Mouse (Mus musculus) heart, postnatal 0 days (tissue): ENCODE results near the gene Prss54. TPM values are rescaled to one million over a fixed set of nuclear protein-coding genes. Genes with fewer than 3 reads are reported as not detected.
A peak's percentile ranks its signal among the peaks of the same experiment; 100 is the strongest.

Source experiments
- ATAC-seq: fragments of 200-750 bp; cut with Nextera tagmentation; 2 replicates; pipeline ENCODE4 v1.8.0; 2017; ENCODE audit warnings: low read depth, moderate number of reproducible peaks, moderate library complexity; ENCODE audit not compliant: insufficient read depth
- DNase-seq: peaks from one replicate; pipeline ENCODE4 v3.0.0-alpha.2; 2016; ENCODE audit warnings: low spot score
- H3K27ac ChIP-seq: fragments of 300-500 bp; sonication (generic); 2 replicates; pipeline ENCODE4 v1.5.1; 2014; ENCODE audit warnings: low read depth, mild to moderate bottlenecking
- H3K27me3 ChIP-seq: fragments of 300-500 bp; sonication (generic); 2 replicates; pipeline ENCODE4 v1.6.1; 2014; ENCODE audit warnings: low read length, mixed read lengths; ENCODE audit not compliant: control insufficient read depth, insufficient read depth
- H3K36me3 ChIP-seq: fragments of 300-500 bp; sonication (generic); replicated peaks from 2 replicates; pipeline ENCODE4 v1.6.1; 2014; ENCODE audit warnings: low read length, mixed read lengths; ENCODE audit not compliant: control insufficient read depth, insufficient read depth
- H3K4me1 ChIP-seq: fragments of 300-500 bp; sonication (generic); 2 replicates; pipeline ENCODE4 v1.6.1; 2014; ENCODE audit warnings: antibody characterized with exemption; ENCODE audit not compliant: control insufficient read depth, insufficient read depth
- H3K4me2 ChIP-seq: fragments of 300-500 bp; sonication (generic); 2 replicates; pipeline ENCODE4 v1.6.1; 2014; ENCODE audit warnings: low read depth, mild to moderate bottlenecking, low read length, moderate library complexity
- H3K4me3 ChIP-seq: fragments of 300-500 bp; sonication (generic); 2 replicates; pipeline ENCODE4 v1.5.1; 2014; ENCODE audit warnings: low read depth, low read length
- H3K9ac ChIP-seq: fragments of 300-500 bp; sonication (generic); replicated peaks from 2 replicates; pipeline ENCODE4 v1.6.1; 2014; ENCODE audit warnings: low read depth, low read length, mixed read lengths
- H3K9me3 ChIP-seq: fragments of 300-500 bp; sonication (generic); replicated peaks from 2 replicates; pipeline ENCODE4 v1.6.1; 2016; ENCODE audit warnings: low read length; ENCODE audit not compliant: control insufficient read depth
- CTCF ChIP-seq: IDR thresholded peaks from 2 replicates; pipeline ENCODE4 v1.5.1; 2016; ENCODE audit warnings: antibody characterized with exemption, control low read depth, low read depth
- EP300 ChIP-seq: IDR thresholded peaks from 2 replicates; pipeline ENCODE4 v1.6.1; 2016; ENCODE audit warnings: antibody characterized with exemption, low read depth
- WGBS: fragments of 180-500 bp; shearing (Covaris S2); extraction: QIAGEN DNeasy Blood & Tissue Kit; methylation state at CpG from one replicate; pipeline ENCODE4 v1.1.7; 2014; 5-methylcytosine and 5-hydroxymethylcytosine counted together
- polyA plus RNA-seq: library from polyadenylated mRNA; unstranded; fragments of >200 nt; fragmentation: Nextera tagmentation; extraction: Ambion mirVana; gene quantifications from 2 replicates; pipeline ENCODE4 v1.2.1, GENCODE M21; 2015
- total RNA-seq: library from RNA; depleted of rRNA; stranded (reverse); fragments of >200 nt; gene quantifications from 2 replicates; pipeline ENCODE4 v1.2.3, GENCODE M21; 2014; ENCODE audit warnings: low replicate concordance

The Prss54 gene
- total and polyA plus RNA-seq, 2 experiments from 2014 or later = not detected

GRCm38 (mm10) chr8:95589282-95589681 is 13.1 kb upstream of the Prss54 start:
- TF ChIP-seq CTCF = no peak
- no peak for TF ChIP-seq EP300
- H3K4me3 ChIP-seq = no peak overlapping the region
- no peak overlapping the region for H3K4me2 ChIP-seq
- no peaks in the 10 kb centered on the region for H3K36me3 ChIP-seq
- no peaks in the 10 kb centered on the region for H3K27me3 ChIP-seq
- 70% methylated on average over 10 of the region's 10 CpGs for WGBS
- no peak overlapping the region for H3K27ac ChIP-seq
- H3K9ac ChIP-seq = no peak overlapping the region
- DNase-seq = no peak
- ATAC-seq = no peak
- H3K4me1 ChIP-seq = no peaks in the 10 kb centered on the region
- H3K9me3 ChIP-seq = no peaks in the 10 kb centered on the region

GRCm38 (mm10) chr8:95587339-95587738 is 11.2 kb upstream of the Prss54 start:
- Histone ChIP-seq H3K4me2 (no peak overlapping the region), H3K4me1 (no peaks in the 10 kb centered on the region), H3K27me3 (no peaks in the 10 kb centered on the region), H3K9me3 (no peaks in the 10 kb centered on the region), H3K9ac (no peak overlapping the region), H3K4me3 (no peak overlapping the region), H3K27ac (peak overlapping the region; percentile 62), H3K36me3 (no peaks in the 10 kb centered on the region)
- DNase-seq = no peak
- TF ChIP-seq CTCF (no peak), EP300 (no peak)
- ATAC-seq = 0 out of 2 replicates have a peak, but pooled peaks have one; percentile 39
- 17% methylated on average over 1 of the region's 1 CpGs for WGBS

GRCm38 (mm10) chr8:95573146-95573545 is 3.0 kb downstream of the Prss54 start:
- no peaks in the 10 kb centered on the region for H3K4me1 ChIP-seq
- no peak overlapping the region for H3K4me3 ChIP-seq
- ATAC-seq = no peak
- no peak overlapping the region for H3K27ac ChIP-seq
- no peaks in the 10 kb centered on the region for H3K36me3 ChIP-seq
- no peak overlapping the region for H3K9ac ChIP-seq
- no peaks in the 10 kb centered on the region for H3K9me3 ChIP-seq
- 81% methylated on average over 5 of the region's 5 CpGs for WGBS
- no peaks in the 10 kb centered on the region for H3K27me3 ChIP-seq
- TF ChIP-seq EP300 (no peak), CTCF (no peak)
- DNase-seq = no peak
- no peak overlapping the region for H3K4me2 ChIP-seq

GRCm38 (mm10) chr8:95566809-95567208 is 9.3 kb downstream of the Prss54 start:
- Histone ChIP-seq H3K27ac (no peak overlapping the region), H3K27me3 (no peaks in the 10 kb centered on the region), H3K4me1 (peaks cover 6% of the 10 kb centered on the region; the same call in 1 of the 2 replicates), H3K36me3 (no peaks in the 10 kb centered on the region), H3K9me3 (no peaks in the 10 kb centered on the region), H3K9ac (no peak overlapping the region), H3K4me3 (no peak overlapping the region), H3K4me2 (no peak overlapping the region)
- ATAC-seq = peak; percentile 63
- DNase-seq = no peak
- 75% methylated on average over 6 of the region's 6 CpGs for WGBS
- TF ChIP-seq EP300 (no peak), CTCF (no peak)

GRCm38 (mm10) chr8:95566217-95566616 is 9.9 kb downstream of the Prss54 start:
- no peak for ATAC-seq
- DNase-seq = no peak
- Histone ChIP-seq H3K9me3 (no peaks in the 10 kb centered on the region), H3K4me2 (no peak overlapping the region), H3K4me3 (no peak overlapping the region), H3K4me1 (peaks cover 6% of the 10 kb centered on the region; the same call in 1 of the 2 replicates), H3K9ac (no peak overlapping the region), H3K36me3 (no peaks in the 10 kb centered on the region), H3K27ac (no peak overlapping the region), H3K27me3 (no peaks in the 10 kb centered on the region)
- peak; percentile 15; the same call in 1 of the 2 replicates for TF ChIP-seq CTCF
- TF ChIP-seq EP300 = no peak
- WGBS = 45% methylated on average over 4 of the region's 4 CpGs

GRCm38 (mm10) chr8:95555963-95556362 is 20.2 kb downstream of the Prss54 start:
- ATAC-seq = no peak
- no peaks in the 10 kb centered on the region for H3K4me1 ChIP-seq
- DNase-seq = no peak
- no peak overlapping the region for H3K9ac ChIP-seq
- WGBS = 85% methylated on average over 2 of the region's 2 CpGs
- no peak overlapping the region for H3K4me3 ChIP-seq
- no peaks in the 10 kb centered on the region for H3K9me3 ChIP-seq
- no peaks in the 10 kb centered on the region for H3K27me3 ChIP-seq
- H3K4me2 ChIP-seq = no peak overlapping the region
- H3K36me3 ChIP-seq = no peaks in the 10 kb centered on the region
- TF ChIP-seq CTCF (no peak), EP300 (no peak)
- H3K27ac ChIP-seq = no peak overlapping the region
